Mouse (Mus musculus) stomach, embryonic 16.5 days (tissue): ENCODE data around the gene Frmd4a. TPM values are rescaled to one million over a fixed set of nuclear protein-coding genes. Genes with fewer than 3 reads are reported as not detected.

Experiments used
- ATAC-seq: fragments of 200-750 bp; cut with Nextera tagmentation; 2 replicates; pipeline ENCODE4 v1.8.0; 2017; ENCODE audit warnings: moderate number of reproducible peaks, moderate TSS enrichment; ENCODE audit not compliant: insufficient read depth, low FRiP score
- H3K27ac ChIP-seq: fragments of 300-500 bp; sonication (generic); 2 replicates; pipeline ENCODE4 v1.5.1; 2014; ENCODE audit warnings: low read length
- H3K27me3 ChIP-seq: fragments of 300-500 bp; sonication (generic); 2 replicates; pipeline ENCODE4 v1.6.1; 2014; ENCODE audit warnings: low read length, control low read depth, mixed read lengths; ENCODE audit not compliant: control insufficient read depth, insufficient read depth
- H3K36me3 ChIP-seq: fragments of 300-500 bp; sonication (generic); 2 replicates; pipeline ENCODE4 v1.6.1; 2014; ENCODE audit warnings: low read length; ENCODE audit not compliant: control insufficient read depth, insufficient read depth
- H3K4me1 ChIP-seq: fragments of 300-500 bp; sonication (generic); 2 replicates; pipeline ENCODE4 v1.6.1; 2014; ENCODE audit warnings: low read length, control low read depth, mixed read lengths; ENCODE audit not compliant: control insufficient read depth, insufficient read depth
- H3K4me2 ChIP-seq: fragments of 300-500 bp; sonication (generic); 2 replicates; pipeline ENCODE4 v1.6.1; 2014; ENCODE audit warnings: low read depth, low read length, mixed read lengths
- H3K4me3 ChIP-seq: fragments of 300-500 bp; sonication (generic); replicated peaks from 2 replicates; pipeline ENCODE4 v1.5.1; 2014; ENCODE audit warnings: mild to moderate bottlenecking, low read length
- H3K9ac ChIP-seq: fragments of 300-500 bp; sonication (generic); 2 replicates; pipeline ENCODE4 v1.6.1; 2014; ENCODE audit warnings: low read length
- H3K9me3 ChIP-seq: fragments of 300-500 bp; sonication (generic); replicated peaks from 2 replicates; pipeline ENCODE4 v1.6.1; 2016; ENCODE audit warnings: low read length, control low read depth; ENCODE audit not compliant: control insufficient read depth
- WGBS: fragments of 180-500 bp; shearing (Covaris S2); extraction: QIAGEN DNeasy Blood & Tissue Kit; methylation state at CpG from one replicate; pipeline ENCODE4 v1.1.7; 2014; 5-methylcytosine and 5-hydroxymethylcytosine counted together
- polyA plus RNA-seq: library from polyadenylated mRNA; unstranded; fragments of >200 nt; fragmentation: Nextera tagmentation; extraction: Ambion mirVana; gene quantifications from 2 replicates; pipeline ENCODE4 v1.2.1, GENCODE M21; 2015

Frmd4a gene
- polyA plus RNA-seq, 1 experiment from 2014 or later, result 19.6 TPM

- H3K4me2 ChIP-seq, result no peak overlapping the region
- ATAC-seq, result no peak
- no peaks in the 10 kb centered on the region for H3K9me3 ChIP-seq
- H3K4me1 ChIP-seq, result no peaks in the 10 kb centered on the region
- 77% methylated on average over 5 of the region's 5 CpGs for WGBS
- no peak overlapping the region for H3K4me3 ChIP-seq
- H3K9ac ChIP-seq, result no peak overlapping the region
- H3K36me3 ChIP-seq, result no peaks in the 10 kb centered on the region
- H3K27ac ChIP-seq, result no peak overlapping the region
- H3K27me3 ChIP-seq, result no peaks in the 10 kb centered on the region
Observed at GRCm38 (mm10) chr2:4154036-4154653, 136.6 kb downstream of the Frmd4a start.

DNA sequence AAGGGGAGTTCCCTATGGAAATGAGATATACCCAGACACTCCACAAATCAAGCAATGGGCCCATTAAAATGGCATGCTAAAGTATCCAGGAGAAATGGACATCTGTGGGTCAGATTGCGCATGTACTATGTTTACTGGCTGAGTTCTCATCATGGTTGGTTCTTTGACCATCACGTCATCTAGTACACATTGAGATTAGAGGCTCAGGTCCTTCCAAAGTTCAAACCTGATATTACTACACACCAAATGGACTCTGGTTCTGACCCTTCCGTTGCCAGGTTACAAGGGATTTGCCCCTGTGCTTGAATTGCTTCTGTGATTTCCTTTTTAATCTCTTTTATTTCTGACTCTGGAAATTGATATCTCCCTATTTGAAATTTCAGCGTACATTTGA lies 137.1 kb downstream of the Frmd4a start:
- Histone ChIP-seq H3K9me3 (no peaks in the 10 kb centered on the region), H3K4me2 (no peak overlapping the region), H3K4me1 (no peaks in the 10 kb centered on the region), H3K9ac (no peak overlapping the region), H3K27me3 (no peaks in the 10 kb centered on the region), H3K36me3 (no peaks in the 10 kb centered on the region), H3K27ac (no peak overlapping the region), H3K4me3 (no peak overlapping the region)
- no peak for ATAC-seq
- 90% methylated on average over 4 of the region's 4 CpGs for WGBS

- ATAC-seq, result no peak
- no peak overlapping the region for H3K9ac ChIP-seq
- H3K4me1 ChIP-seq, result no peaks in the 10 kb centered on the region
- no peak overlapping the region for H3K27ac ChIP-seq
- no peak overlapping the region for H3K4me2 ChIP-seq
- H3K27me3 ChIP-seq, result no peaks in the 10 kb centered on the region
- no peaks in the 10 kb centered on the region for H3K36me3 ChIP-seq
- no peak overlapping the region for H3K4me3 ChIP-seq
- H3K9me3 ChIP-seq, result no peaks in the 10 kb centered on the region
Observed at GRCm38 (mm10) chr2:4155406-4155805, 137.9 kb downstream of the Frmd4a start.

DNA sequence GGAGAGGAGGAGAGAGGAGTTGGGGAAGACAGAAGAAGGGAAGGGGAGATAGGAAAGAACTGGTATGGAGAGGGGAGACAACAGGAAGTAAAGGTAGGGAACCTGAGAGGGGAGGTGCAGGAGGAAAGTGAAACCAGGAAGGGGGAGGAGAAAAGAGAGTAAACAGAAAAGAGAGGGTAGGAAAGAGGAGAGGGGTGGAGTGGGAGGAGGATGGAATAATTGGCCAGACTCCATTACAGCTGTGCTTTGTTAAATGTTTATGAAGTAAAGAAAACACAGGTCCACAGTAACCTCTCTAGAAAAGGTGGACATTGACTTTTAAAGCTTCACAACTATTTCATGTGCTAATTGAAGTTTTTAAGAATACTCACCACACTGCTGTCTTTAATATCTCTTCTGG lies 139.0 kb downstream of the Frmd4a start:
- Histone ChIP-seq H3K4me1 (no peaks in the 10 kb centered on the region), H3K27ac (no peak overlapping the region), H3K9me3 (no peaks in the 10 kb centered on the region), H3K27me3 (no peaks in the 10 kb centered on the region), H3K4me3 (no peak overlapping the region), H3K36me3 (no peaks in the 10 kb centered on the region), H3K9ac (no peak overlapping the region), H3K4me2 (no peak overlapping the region)
- ATAC-seq, result no peak

DNA sequence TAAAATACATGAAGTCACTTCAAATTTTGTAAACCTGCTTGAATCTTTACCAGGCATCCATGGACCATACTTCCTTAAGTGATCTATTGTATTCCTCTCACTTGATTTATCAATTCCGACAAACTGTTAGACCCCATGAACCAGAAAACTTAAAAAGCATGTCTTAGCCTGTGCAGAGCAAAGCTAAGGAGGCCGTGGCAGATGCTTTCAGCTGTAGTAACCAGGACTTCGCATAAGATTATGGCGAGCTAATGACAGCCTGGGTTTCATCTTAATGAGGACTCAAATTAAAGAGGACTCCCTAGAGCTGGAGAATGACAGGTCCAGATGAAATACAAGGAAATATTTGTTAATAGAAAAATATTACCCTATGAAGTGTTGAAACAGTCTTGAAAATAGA lies 139.9 kb downstream of the Frmd4a start:
- 81% methylated on average over 4 of the region's 4 CpGs for WGBS
- Histone ChIP-seq H3K4me3 (no peak overlapping the region), H3K27me3 (no peaks in the 10 kb centered on the region), H3K9me3 (no peaks in the 10 kb centered on the region), H3K4me1 (no peaks in the 10 kb centered on the region), H3K9ac (no peak overlapping the region), H3K36me3 (no peaks in the 10 kb centered on the region), H3K4me2 (no peak overlapping the region), H3K27ac (no peak overlapping the region)
- ATAC-seq, result no peak

DNA sequence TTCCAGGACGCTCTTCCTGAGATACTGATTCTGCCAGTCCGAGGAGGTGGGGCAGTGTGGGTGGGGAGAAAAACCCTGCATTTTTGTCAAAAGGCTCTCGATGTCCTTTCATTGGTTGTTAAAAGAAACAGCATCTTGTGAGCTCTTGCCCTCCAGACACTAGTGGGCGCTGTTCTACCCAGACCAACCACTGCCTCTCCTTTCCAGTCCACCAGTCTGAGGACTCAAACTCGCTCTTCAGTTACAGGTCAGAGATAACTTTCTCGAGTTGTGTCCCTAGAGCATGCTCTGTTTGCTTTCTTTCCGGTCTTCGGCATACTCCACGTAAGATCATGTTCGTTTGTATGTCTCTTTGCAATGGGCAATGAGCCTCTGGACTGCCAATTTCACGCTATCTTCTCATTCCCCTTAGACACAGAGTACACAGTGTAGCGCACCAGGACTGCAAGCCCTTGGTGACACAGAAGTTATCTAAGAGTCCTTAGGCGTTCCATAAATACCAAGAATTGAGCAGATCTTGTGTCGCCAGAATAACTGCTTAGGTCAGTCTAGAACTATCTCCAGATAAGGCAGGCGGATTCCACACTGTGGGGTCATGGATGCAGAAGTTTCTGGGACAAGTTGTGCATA lies 142.2 kb downstream of the Frmd4a start:
- Histone ChIP-seq H3K9ac (no peak overlapping the region), H3K27ac (no peak overlapping the region), H3K27me3 (no peaks in the 10 kb centered on the region), H3K4me2 (no peak overlapping the region), H3K36me3 (no peaks in the 10 kb centered on the region), H3K9me3 (no peaks in the 10 kb centered on the region), H3K4me3 (no peak overlapping the region), H3K4me1 (no peaks in the 10 kb centered on the region)
- ATAC-seq, result no peak
- 81% methylated on average over 15 of the region's 15 CpGs for WGBS

- Histone ChIP-seq H3K4me1 (no peaks in the 10 kb centered on the region), H3K36me3 (no peaks in the 10 kb centered on the region), H3K9ac (no peak overlapping the region), H3K27ac (no peak overlapping the region), H3K9me3 (no peaks in the 10 kb centered on the region), H3K4me3 (no peak overlapping the region), H3K27me3 (no peaks in the 10 kb centered on the region), H3K4me2 (no peak overlapping the region)
- WGBS, result 70% methylated on average over 2 of the region's 2 CpGs
- no peak for ATAC-seq
Observed at GRCm38 (mm10) chr2:4166191-4166590, 148.7 kb downstream of the Frmd4a start.

DNA sequence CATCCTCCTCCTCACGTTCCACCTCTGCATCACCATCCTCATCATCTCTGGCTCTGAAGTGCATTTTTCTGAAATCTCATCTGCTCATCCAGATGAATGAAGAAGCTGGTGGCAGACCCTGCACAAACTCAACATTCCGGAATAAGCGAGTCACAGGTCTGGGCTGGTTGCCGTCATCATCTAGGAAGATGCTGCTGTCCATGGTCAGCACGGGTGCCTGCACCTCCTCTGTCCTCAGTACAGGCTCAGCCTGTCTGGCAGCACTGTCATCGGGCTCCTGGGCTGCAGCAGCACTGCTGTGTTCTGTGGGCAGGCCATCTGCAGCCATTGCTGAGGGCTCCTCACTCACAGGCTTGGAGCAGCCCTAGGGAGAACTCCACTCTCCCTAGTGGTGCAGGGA lies 149.6 kb downstream of the Frmd4a start:
- H3K27ac ChIP-seq, result no peak overlapping the region
- H3K4me2 ChIP-seq, result no peak overlapping the region
- ATAC-seq, result no peak
- no peaks in the 10 kb centered on the region for H3K27me3 ChIP-seq
- H3K4me1 ChIP-seq, result no peaks in the 10 kb centered on the region
- no peaks in the 10 kb centered on the region for H3K36me3 ChIP-seq
- H3K9me3 ChIP-seq, result no peaks in the 10 kb centered on the region
- H3K4me3 ChIP-seq, result no peak overlapping the region
- 81% methylated on average over 6 of the region's 6 CpGs for WGBS
- H3K9ac ChIP-seq, result no peak overlapping the region

- H3K9ac ChIP-seq, result no peak overlapping the region
- 81% methylated on average over 10 of the region's 10 CpGs for WGBS
- H3K27ac ChIP-seq, result no peak overlapping the region
- no peak overlapping the region for H3K4me3 ChIP-seq
- no peak for ATAC-seq
- H3K4me1 ChIP-seq, result no peaks in the 10 kb centered on the region
- no peaks in the 10 kb centered on the region for H3K36me3 ChIP-seq
- H3K27me3 ChIP-seq, result no peaks in the 10 kb centered on the region
- no peaks in the 10 kb centered on the region for H3K9me3 ChIP-seq
- H3K4me2 ChIP-seq, result no peak overlapping the region
Observed at GRCm38 (mm10) chr2:4169726-4170125, 152.2 kb downstream of the Frmd4a start.
